Mouse (Mus musculus) forebrain, embryonic 11.5 days (tissue): ENCODE measurements around the gene Gjb5. TPM values are rescaled to one million over a fixed set of nuclear protein-coding genes. Genes with fewer than 3 reads are reported as not detected.
A peak's percentile ranks its signal among the peaks of the same experiment; 100 is the strongest.

Experiments
- ATAC-seq: fragments of 200-750 bp; cut with Nextera tagmentation; replicated peaks from 2 replicates; pipeline ENCODE4 v1.8.0; 2017; ENCODE audit warnings: moderate TSS enrichment; ENCODE audit not compliant: low FRiP score
- DNase-seq: peaks from one replicate; pipeline ENCODE4 v3.0.0-alpha.2; 2017; ENCODE audit warnings: low spot score
- H3K27ac ChIP-seq: fragments of 300-500 bp; sonication (generic); 2 replicates; pipeline ENCODE4 v1.5.1; 2014; ENCODE audit warnings: low read depth, low read length
- H3K27me3 ChIP-seq: fragments of 300-500 bp; sonication (generic); 2 replicates; pipeline ENCODE4 v1.6.1; 2014; ENCODE audit warnings: mild to moderate bottlenecking, low read length, mixed read lengths; ENCODE audit not compliant: control insufficient read depth, insufficient read depth
- H3K36me3 ChIP-seq: fragments of 300-500 bp; sonication (generic); 2 replicates; pipeline ENCODE4 v1.6.1; 2014; ENCODE audit warnings: mild to moderate bottlenecking, low read length, moderate library complexity, mixed read lengths; ENCODE audit not compliant: control insufficient read depth, insufficient read depth
- H3K4me1 ChIP-seq: fragments of 300-500 bp; sonication (generic); replicated peaks from 2 replicates; pipeline ENCODE4 v1.6.1; 2014; ENCODE audit warnings: low read length, mixed read lengths; ENCODE audit not compliant: control insufficient read depth, insufficient read depth
- H3K4me2 ChIP-seq: fragments of 300-500 bp; sonication (generic); 2 replicates; pipeline ENCODE4 v1.6.1; 2014; ENCODE audit warnings: low read depth, mild to moderate bottlenecking, low read length, moderate library complexity, mixed read lengths; ENCODE audit not compliant: severe bottlenecking
- H3K4me3 ChIP-seq: fragments of 300-500 bp; sonication (generic); 2 replicates; pipeline ENCODE4 v1.5.1; 2014; ENCODE audit warnings: low read depth, low read length
- H3K9ac ChIP-seq: fragments of 300-500 bp; sonication (generic); 2 replicates; pipeline ENCODE4 v1.6.1; 2014; ENCODE audit warnings: low read length
- H3K9me3 ChIP-seq: fragments of 300-500 bp; sonication (generic); 2 replicates; pipeline ENCODE4 v1.6.1; 2016; ENCODE audit warnings: low read length, mixed read lengths; ENCODE audit not compliant: control insufficient read depth
- WGBS: fragments of 180-500 bp; shearing (Covaris S2); extraction: QIAGEN DNeasy Blood & Tissue Kit; methylation state at CpG from one replicate; pipeline ENCODE4 v1.1.7; 2014; 5-methylcytosine and 5-hydroxymethylcytosine counted together
- polyA plus RNA-seq: library from polyadenylated mRNA; unstranded; fragments of >200 nt; fragmentation: Nextera tagmentation; extraction: Ambion mirVana; gene quantifications from 2 replicates; pipeline ENCODE4 v1.2.1, GENCODE M21; 2014

The Gjb5 gene
- polyA plus RNA-seq: 0.21 and 0.45 TPM in 2 replicates

DNA sequence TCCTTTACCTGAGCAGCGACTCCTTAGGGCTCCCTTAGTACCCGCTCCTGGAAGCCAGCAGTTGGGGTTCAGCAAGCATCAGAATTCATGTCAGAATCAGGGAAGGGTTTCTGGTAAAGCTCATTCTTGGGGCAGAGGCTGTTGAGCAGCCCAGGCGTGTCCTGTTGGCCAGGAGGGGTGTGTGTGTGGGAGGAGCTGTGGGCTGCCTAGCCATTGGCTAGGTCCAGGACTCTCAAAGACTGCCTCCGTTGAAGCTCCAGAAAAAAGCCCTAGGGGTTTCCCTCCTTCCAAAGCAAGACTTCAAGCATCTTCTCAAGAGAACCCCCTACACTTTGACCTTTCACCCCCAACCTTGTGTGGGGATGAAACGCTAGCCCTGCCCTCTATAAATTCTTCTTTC, at the start of gene Gjb5:
Gene Gjb5 (minus strand): TSS at position 164 of the 400 bp plus-strand sequence.
- Histone ChIP-seq H3K4me2 (no peak within 1 kb of the TSS), H3K36me3 (no peaks in the 10 kb centered on the region), H3K4me3 (no peak within 1 kb of the TSS), H3K27ac (no peak within 1 kb of the TSS), H3K4me1 (no peaks in the 10 kb centered on the region; the same call in 1 of the 2 replicates), H3K27me3 (no peaks in the 10 kb centered on the region), H3K9me3 (no peaks in the 10 kb centered on the region), H3K9ac (no peak within 1 kb of the TSS)
- ATAC-seq (no peak), DNase-seq (no peak)
- 25% methylated on average over 5 of the region's 5 CpGs for WGBS

- Histone ChIP-seq H3K4me1 (no peaks in the 10 kb centered on the region), H3K36me3 (no peaks in the 10 kb centered on the region), H3K9ac (no peak overlapping the region), H3K27ac (no peak overlapping the region), H3K9me3 (no peaks in the 10 kb centered on the region), H3K4me2 (no peak overlapping the region), H3K27me3 (no peaks in the 10 kb centered on the region), H3K4me3 (no peak overlapping the region)
- DNase-seq (no peak), ATAC-seq (0 out of 2 replicates have a peak, but pooled peaks have one; percentile 36)
- WGBS: 50% methylated on average over 3 of the region's 3 CpGs
Observed at GRCm38 (mm10) chr4:127402614-127403013, 44.6 kb upstream of the Gjb5 start.

DNA sequence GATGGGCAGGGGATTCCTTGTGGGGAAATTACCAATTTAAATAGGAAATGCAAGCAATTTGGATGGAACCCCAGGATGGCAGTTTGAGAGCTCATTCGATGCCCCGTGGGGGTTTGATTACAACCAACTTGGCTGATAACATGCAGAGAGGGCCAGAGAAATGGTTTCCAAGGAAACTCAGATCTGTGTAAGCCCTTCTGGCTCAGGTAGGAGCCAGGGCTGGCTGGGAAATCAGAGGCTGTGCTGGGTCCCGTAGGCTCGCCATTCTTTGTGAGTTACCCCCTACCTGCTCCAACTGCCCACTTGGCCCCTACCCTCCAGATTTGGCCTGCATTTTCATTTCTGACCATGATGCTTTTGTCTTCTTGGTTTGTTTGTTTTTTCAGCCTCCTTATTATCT, 44.2 kb upstream of the Gjb5 start:
- H3K4me3 ChIP-seq: no peak overlapping the region
- no peaks in the 10 kb centered on the region for H3K36me3 ChIP-seq
- ATAC-seq: no peak
- H3K27ac ChIP-seq: no peak overlapping the region
- no peaks in the 10 kb centered on the region for H3K27me3 ChIP-seq
- DNase-seq: no peak
- 86% methylated on average over 4 of the region's 4 CpGs for whole genome bisulfite sequencing
- H3K9ac ChIP-seq: no peak overlapping the region
- no peak overlapping the region for H3K4me2 ChIP-seq
- no peaks in the 10 kb centered on the region for H3K9me3 ChIP-seq
- no peaks in the 10 kb centered on the region for H3K4me1 ChIP-seq

DNA sequence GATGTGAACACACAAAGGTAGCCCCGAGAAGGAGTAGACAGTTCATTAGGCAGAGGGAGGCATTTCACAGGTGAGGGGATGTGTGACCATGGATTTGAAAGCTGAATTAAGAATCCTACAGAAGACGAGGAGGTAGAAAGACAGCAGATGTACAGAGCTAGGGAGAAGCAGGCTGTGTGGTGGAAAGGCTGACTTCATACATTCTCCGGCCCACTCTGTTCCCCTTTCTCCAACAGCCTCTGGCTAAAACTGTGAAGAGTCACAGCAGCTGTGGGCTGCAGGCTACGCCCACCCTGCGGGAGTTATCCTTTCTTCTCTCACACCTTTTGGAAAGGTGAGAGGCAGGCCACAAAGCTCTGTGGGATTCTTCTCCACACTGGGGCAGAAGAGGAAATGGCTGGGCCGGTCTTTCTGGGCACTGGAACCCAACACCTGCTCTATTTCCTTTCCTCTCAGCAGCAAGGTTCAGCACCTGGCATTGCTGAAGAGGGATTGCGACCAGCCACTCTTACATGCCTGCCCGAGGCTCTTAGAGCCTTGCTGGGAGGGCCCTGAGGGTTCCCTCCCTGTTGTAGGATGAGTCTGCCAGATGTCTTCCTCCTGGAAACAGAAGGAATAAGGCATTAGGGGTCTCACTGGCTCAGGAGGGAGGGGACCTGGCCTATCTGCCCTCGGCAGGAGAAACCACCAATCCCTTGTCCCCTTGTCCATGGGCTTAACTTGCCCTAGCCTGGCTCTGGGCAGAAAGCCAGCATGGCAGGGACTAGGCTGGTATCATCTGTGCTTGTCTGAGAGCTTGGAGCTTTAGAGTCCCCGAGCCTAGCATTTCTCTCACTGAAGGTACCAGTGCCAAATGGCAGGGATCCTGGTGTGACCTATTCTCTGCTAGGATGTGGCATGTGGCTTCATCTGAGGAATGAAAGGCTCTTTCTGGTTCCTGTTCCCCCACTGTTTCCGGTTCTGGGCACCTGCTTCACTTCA, 42.5 kb upstream of the Gjb5 start:
- no peak overlapping the region for H3K9ac ChIP-seq
- no peaks in the 10 kb centered on the region for H3K4me1 ChIP-seq
- no peak overlapping the region for H3K27ac ChIP-seq
- H3K4me3 ChIP-seq: no peak overlapping the region
- no peaks in the 10 kb centered on the region for H3K27me3 ChIP-seq
- no peaks in the 10 kb centered on the region for H3K36me3 ChIP-seq
- H3K9me3 ChIP-seq: no peaks in the 10 kb centered on the region
- ATAC-seq (no peak), DNase-seq (no peak)
- H3K4me2 ChIP-seq: no peak overlapping the region
- 80% methylated on average over 11 of the region's 11 CpGs for WGBS

DNA sequence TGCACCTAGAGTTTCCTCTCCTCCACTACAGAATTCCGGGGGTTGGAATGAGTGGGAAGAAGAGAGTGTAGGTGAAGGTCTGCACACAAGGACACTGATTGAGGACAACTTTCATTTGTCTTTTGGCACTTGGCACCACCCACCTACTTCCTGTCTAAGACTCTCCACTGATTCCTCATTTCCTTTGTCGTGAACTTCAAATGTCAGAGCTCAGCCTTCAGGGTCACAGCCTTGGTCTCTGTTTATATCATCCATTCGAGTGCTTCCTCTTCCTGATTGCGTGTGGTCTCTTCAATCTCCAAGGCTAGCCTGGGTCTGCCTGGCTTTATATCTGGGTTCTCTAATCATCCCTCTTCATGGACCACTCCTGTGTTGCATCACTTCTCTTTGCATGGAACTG, 37.6 kb upstream of the Gjb5 start:
- no peak for DNase-seq
- H3K4me2 ChIP-seq: no peak overlapping the region

GRCm38 (mm10) chr4:127389645-127390044, 31.7 kb upstream of the Gjb5 start:
- Histone ChIP-seq H3K9me3 (no peaks in the 10 kb centered on the region), H3K4me2 (no peak overlapping the region), H3K27me3 (no peaks in the 10 kb centered on the region), H3K27ac (no peak overlapping the region), H3K36me3 (no peaks in the 10 kb centered on the region), H3K9ac (no peak overlapping the region), H3K4me3 (no peak overlapping the region), H3K4me1 (no peaks in the 10 kb centered on the region)
- ATAC-seq (no peak), DNase-seq (no peak)
- WGBS: 61% methylated on average over 13 of the region's 13 CpGs

More for the DNA sequence above, 37.6 kb upstream of the Gjb5 start:
- Histone ChIP-seq H3K4me3 (no peak overlapping the region), H3K4me1 (no peaks in the 10 kb centered on the region), H3K36me3 (no peaks in the 10 kb centered on the region), H3K27me3 (no peaks in the 10 kb centered on the region), H3K9me3 (no peaks in the 10 kb centered on the region), H3K27ac (no peak overlapping the region), H3K9ac (no peak overlapping the region)
- no peak for ATAC-seq
- WGBS: 78% methylated on average over 4 of the region's 4 CpGs

GRCm38 (mm10) chr4:127377344-127377743, 19.4 kb upstream of the Gjb5 start:
- ATAC-seq: no peak
- no peak overlapping the region for H3K9ac ChIP-seq
- no peaks in the 10 kb centered on the region for H3K4me1 ChIP-seq
- H3K27ac ChIP-seq: no peak overlapping the region
- no peak for DNase-seq
- 37% methylated on average over 4 of the region's 4 CpGs for WGBS
- H3K36me3 ChIP-seq: no peaks in the 10 kb centered on the region
- H3K9me3 ChIP-seq: no peaks in the 10 kb centered on the region
- no peak overlapping the region for H3K4me2 ChIP-seq
- H3K4me3 ChIP-seq: no peak overlapping the region
- no peaks in the 10 kb centered on the region for H3K27me3 ChIP-seq

DNA sequence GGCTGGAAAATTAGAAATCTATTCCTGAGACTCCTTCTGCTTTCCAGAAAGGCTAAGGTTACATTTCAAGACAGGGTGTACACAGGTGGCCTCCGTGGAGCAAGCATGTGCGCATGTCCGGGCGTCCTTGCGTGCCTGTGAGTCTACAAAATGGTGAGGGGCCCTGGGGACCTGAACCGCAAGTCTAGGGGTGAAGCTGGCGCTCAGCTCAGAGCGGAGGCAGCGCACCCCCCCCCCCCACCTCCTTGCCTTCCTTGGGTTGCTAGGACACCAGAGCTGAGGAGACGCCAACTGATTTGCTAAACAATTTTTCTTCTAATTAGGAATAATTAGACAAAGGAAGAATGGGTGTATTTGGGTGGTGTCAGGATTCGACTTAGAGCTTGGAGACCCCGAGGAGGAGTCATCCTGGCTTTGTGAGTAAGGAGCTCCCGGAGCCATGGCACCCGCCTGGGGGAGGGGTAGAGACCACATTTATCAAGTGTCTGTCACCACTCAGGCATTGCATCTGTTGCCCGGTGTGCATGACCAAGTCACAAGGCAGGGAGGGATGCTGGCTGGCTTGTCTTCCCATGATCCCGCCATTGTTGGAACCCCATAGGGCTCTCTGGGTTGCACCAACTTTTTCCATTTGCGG, 17.7 kb upstream of the Gjb5 start:
- no peak overlapping the region for H3K9ac ChIP-seq
- H3K4me3 ChIP-seq: no peak overlapping the region
- no peaks in the 10 kb centered on the region for H3K36me3 ChIP-seq
- WGBS: 79% methylated on average over 17 of the region's 17 CpGs
- no peaks in the 10 kb centered on the region for H3K4me1 ChIP-seq
- DNase-seq (no peak), ATAC-seq (no peak)
- no peaks in the 10 kb centered on the region for H3K27me3 ChIP-seq
- H3K9me3 ChIP-seq: no peaks in the 10 kb centered on the region
- H3K4me2 ChIP-seq: no peak overlapping the region
- no peak overlapping the region for H3K27ac ChIP-seq
